Mouse (Mus musculus) forebrain, embryonic 13.5 days (tissue): ENCODE measurements at regions not wholly inside any gene's neighbourhood (a gene's known extent, or its start where the extent isn't known, plus 50 kb on each side); places are given as distances from the start of the nearest gene placed in this dataset.
"Not testable (repeated sequence)": the region's sequence is repeated elsewhere in the genome, so short reads cannot be mapped to it uniquely, and the experiment has no call there.

ENCODE experiments used
- ATAC-seq: fragments of 200-750 bp; cut with Nextera tagmentation; 2 replicates; pipeline ENCODE4 v1.8.0; 2017
- H3K27ac ChIP-seq: fragments of 300-500 bp; sonication (generic); 2 replicates; pipeline ENCODE4 v1.5.1; 2015; ENCODE audit warnings: inconsistent platforms, mild to moderate bottlenecking, moderate library complexity
- H3K27me3 ChIP-seq: fragments of 300-500 bp; sonication (generic); 2 replicates; pipeline ENCODE4 v1.6.1; 2015; ENCODE audit warnings: mild to moderate bottlenecking, inconsistent platforms
- H3K36me3 ChIP-seq: fragments of 300-500 bp; sonication (generic); 2 replicates; pipeline ENCODE4 v1.6.1; 2015; ENCODE audit warnings: mild to moderate bottlenecking, inconsistent platforms; ENCODE audit not compliant: poor library complexity, severe bottlenecking
- H3K4me1 ChIP-seq: fragments of 300-500 bp; sonication (generic); 2 replicates; pipeline ENCODE4 v1.6.1; 2015; ENCODE audit warnings: inconsistent platforms
- H3K4me2 ChIP-seq: fragments of 300-500 bp; sonication (generic); 2 replicates; pipeline ENCODE4 v1.6.1; 2015; ENCODE audit warnings: inconsistent platforms, mild to moderate bottlenecking, moderate library complexity
- H3K4me3 ChIP-seq: fragments of 300-500 bp; sonication (generic); 2 replicates; pipeline ENCODE4 v1.5.1; 2015; ENCODE audit warnings: mild to moderate bottlenecking, inconsistent platforms
- H3K9ac ChIP-seq: fragments of 300-500 bp; sonication (generic); 2 replicates; pipeline ENCODE4 v1.6.1; 2015; ENCODE audit warnings: mild to moderate bottlenecking, inconsistent platforms
- H3K9me3 ChIP-seq: fragments of 300-500 bp; sonication (generic); replicated peaks from 2 replicates; pipeline ENCODE4 v1.6.1; 2016; ENCODE audit warnings: inconsistent platforms
- WGBS: fragments of 180-500 bp; shearing (Covaris S2); methylation state at CpG from one replicate; pipeline ENCODE4 v1.1.7; 2015; 5-methylcytosine and 5-hydroxymethylcytosine counted together

GRCm38 (mm10) chr9:11441241-11441997 lies 536.8 kb upstream of the Cntn5 start:
- H3K36me3 ChIP-seq, H3K9ac ChIP-seq, H3K4me1 ChIP-seq, H3K9me3 ChIP-seq, ATAC-seq, H3K27me3 ChIP-seq, H3K4me3 ChIP-seq, H3K27ac ChIP-seq, H3K4me2 ChIP-seq: not testable (repeated sequence)
- WGBS, result 31% methylated on average over 10 of the region's 10 CpGs

- no peaks in the 10 kb centered on the region for H3K4me1 ChIP-seq
- no peaks in the 10 kb centered on the region for H3K36me3 ChIP-seq
- 92% methylated on average over 1 of the region's 1 CpGs for WGBS
- no peak for ATAC-seq
- H3K9me3 ChIP-seq, result no peaks in the 10 kb centered on the region
- no peak overlapping the region for H3K4me3 ChIP-seq
- no peak overlapping the region for H3K9ac ChIP-seq
- H3K27ac ChIP-seq, result no peak overlapping the region
- no peaks in the 10 kb centered on the region for H3K27me3 ChIP-seq
- H3K4me2 ChIP-seq, result no peak overlapping the region
Observed at GRCm38 (mm10) chr9:11436443-11437167, 532.0 kb upstream of the Cntn5 start.

- Histone ChIP-seq H3K9ac (no peak overlapping the region), H3K36me3 (no peaks in the 10 kb centered on the region), H3K27ac (no peak overlapping the region), H3K4me1 (no peaks in the 10 kb centered on the region), H3K27me3 (no peaks in the 10 kb centered on the region), H3K4me2 (no peak overlapping the region), H3K9me3 (no peaks in the 10 kb centered on the region), H3K4me3 (no peak overlapping the region)
- WGBS, result 75% methylated on average over 2 of the region's 2 CpGs
- ATAC-seq, result no peak
Observed at GRCm38 (mm10) chr9:11436014-11436413, 531.4 kb upstream of the Cntn5 start.

GRCm38 (mm10) chr9:11435019-11435418 lies 530.4 kb upstream of the Cntn5 start:
- WGBS, result 29% methylated on average over 2 of the region's 2 CpGs
- H3K27me3 ChIP-seq, result no peaks in the 10 kb centered on the region
- no peak overlapping the region for H3K27ac ChIP-seq
- no peak overlapping the region for H3K9ac ChIP-seq
- no peaks in the 10 kb centered on the region for H3K9me3 ChIP-seq
- H3K4me2 ChIP-seq, result no peak overlapping the region
- H3K4me3 ChIP-seq, result no peak overlapping the region
- no peaks in the 10 kb centered on the region for H3K4me1 ChIP-seq
- no peaks in the 10 kb centered on the region for H3K36me3 ChIP-seq
- ATAC-seq, result no peak; the same call in 1 of the 2 replicates

DNA sequence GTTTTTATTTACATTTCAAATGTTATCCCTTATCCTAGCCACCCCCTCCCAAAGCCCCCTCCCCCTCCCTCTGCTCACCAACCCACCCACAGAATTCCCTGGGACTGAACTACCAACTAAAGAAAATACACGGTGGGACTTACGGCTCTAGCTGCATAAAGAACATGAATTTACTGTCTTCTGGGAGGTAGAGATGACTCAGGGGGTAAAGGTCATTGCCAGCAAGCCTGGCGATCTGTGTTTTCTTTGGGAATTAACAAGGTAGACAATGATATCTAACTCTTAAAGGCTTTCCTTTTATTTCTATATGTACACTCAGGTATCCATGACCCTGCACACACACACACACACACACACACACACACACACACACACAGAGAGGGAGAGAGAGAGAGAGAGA lies 521.9 kb upstream of the Cntn5 start:
- no peak overlapping the region for H3K9ac ChIP-seq
- H3K4me1 ChIP-seq, result no peaks in the 10 kb centered on the region
- no peak for ATAC-seq

DNA sequence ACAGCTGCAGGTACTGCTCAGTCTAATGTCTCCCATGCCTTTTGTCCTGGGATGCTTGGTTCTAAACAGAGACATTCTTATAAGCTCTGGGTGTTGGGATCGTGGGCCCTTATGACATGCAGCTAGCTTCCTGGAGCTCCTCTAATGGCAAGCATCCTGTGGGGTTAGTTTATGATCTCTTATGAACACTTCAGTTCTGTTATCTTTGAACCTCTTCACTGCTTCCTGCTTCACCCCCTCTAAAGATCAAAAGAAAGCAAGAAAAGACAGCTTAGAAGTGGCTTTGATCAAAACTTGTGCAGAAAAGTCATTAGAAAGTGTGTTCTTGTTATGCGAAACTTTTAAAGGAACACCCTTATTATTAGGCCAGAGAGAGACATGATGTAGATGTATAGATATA lies 492.3 kb upstream of the Cntn5 start:
- no peak overlapping the region for H3K4me3 ChIP-seq
- H3K36me3 ChIP-seq, result no peaks in the 10 kb centered on the region
- H3K27me3 ChIP-seq, result no peaks in the 10 kb centered on the region
- no peaks in the 10 kb centered on the region for H3K4me1 ChIP-seq
- 89% methylated on average over 2 of the region's 2 CpGs for WGBS
- no peak overlapping the region for H3K4me2 ChIP-seq
- ATAC-seq, result no peak
- no peaks in the 10 kb centered on the region for H3K9me3 ChIP-seq
- no peak overlapping the region for H3K9ac ChIP-seq
- H3K27ac ChIP-seq, result no peak overlapping the region

More for the DNA sequence above, 521.9 kb upstream of the Cntn5 start:
- Histone ChIP-seq H3K4me3 (no peak overlapping the region), H3K4me2 (no peak overlapping the region), H3K36me3 (no peaks in the 10 kb centered on the region), H3K9me3 (no peaks in the 10 kb centered on the region), H3K27me3 (no peaks in the 10 kb centered on the region), H3K27ac (no peak overlapping the region)
- WGBS, result 81% methylated on average over 3 of the region's 3 CpGs

DNA sequence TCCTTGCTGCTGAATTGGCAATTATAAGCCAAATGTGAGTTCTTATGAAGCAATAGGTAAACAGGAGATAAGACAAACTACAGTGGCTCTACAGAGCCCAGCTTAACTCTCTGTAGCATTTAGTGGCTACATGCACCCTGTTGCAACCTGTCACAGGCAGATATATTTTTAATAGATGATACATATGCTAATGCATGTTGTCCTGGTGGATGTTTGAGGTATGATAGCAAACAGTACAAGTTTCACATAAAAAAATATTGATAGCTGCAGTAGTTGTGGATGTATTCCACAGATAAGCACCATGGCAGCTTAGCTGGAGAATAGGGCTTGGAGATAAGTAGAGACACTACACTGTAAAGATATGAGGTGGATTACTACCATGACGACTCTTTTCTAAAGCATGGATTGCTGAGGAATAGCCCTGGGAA lies 477.1 kb upstream of the Cntn5 start:
- Histone ChIP-seq H3K4me2 (no peak overlapping the region), H3K27me3 (no peaks in the 10 kb centered on the region), H3K4me3 (no peak overlapping the region), H3K9ac (no peak overlapping the region), H3K4me1 (no peaks in the 10 kb centered on the region), H3K9me3 (no peaks in the 10 kb centered on the region), H3K36me3 (no peaks in the 10 kb centered on the region), H3K27ac (no peak overlapping the region)
- whole genome bisulfite sequencing, result 90% methylated on average over 1 of the region's 1 CpGs
- ATAC-seq, result no peak

- no peaks in the 10 kb centered on the region for H3K36me3 ChIP-seq
- no peaks in the 10 kb centered on the region for H3K4me1 ChIP-seq
- no peak overlapping the region for H3K4me2 ChIP-seq
- no peak overlapping the region for H3K27ac ChIP-seq
- no peak overlapping the region for H3K4me3 ChIP-seq
- H3K27me3 ChIP-seq, result no peaks in the 10 kb centered on the region
- WGBS, result 91% methylated on average over 7 of the region's 7 CpGs
- H3K9me3 ChIP-seq, result no peaks in the 10 kb centered on the region
- no peak overlapping the region for H3K9ac ChIP-seq
- ATAC-seq, result no peak
Observed at GRCm38 (mm10) chr9:11380531-11380930, 476.0 kb upstream of the Cntn5 start.

- no peak overlapping the region for H3K4me2 ChIP-seq
- no peak overlapping the region for H3K9ac ChIP-seq
- no peak for ATAC-seq
- no peak overlapping the region for H3K4me3 ChIP-seq
- WGBS, result 89% methylated on average over 4 of the region's 4 CpGs
- H3K4me1 ChIP-seq, result no peaks in the 10 kb centered on the region
- no peaks in the 10 kb centered on the region for H3K27me3 ChIP-seq
- no peak overlapping the region for H3K27ac ChIP-seq
- no peaks in the 10 kb centered on the region for H3K9me3 ChIP-seq
- H3K36me3 ChIP-seq, result no peaks in the 10 kb centered on the region
Observed at GRCm38 (mm10) chr9:11378046-11378445, 473.5 kb upstream of the Cntn5 start.

- no peak for ATAC-seq
- no peaks in the 10 kb centered on the region for H3K27me3 ChIP-seq
- no peak overlapping the region for H3K9ac ChIP-seq
- H3K27ac ChIP-seq, result no peak overlapping the region
- H3K4me2 ChIP-seq, result no peak overlapping the region
- H3K9me3 ChIP-seq, result no peaks in the 10 kb centered on the region
- 64% methylated on average over 4 of the region's 4 CpGs for WGBS
- no peaks in the 10 kb centered on the region for H3K36me3 ChIP-seq
- no peaks in the 10 kb centered on the region for H3K4me1 ChIP-seq
- H3K4me3 ChIP-seq, result no peak overlapping the region
Observed at GRCm38 (mm10) chr9:11377586-11377985, 473.0 kb upstream of the Cntn5 start.

GRCm38 (mm10) chr9:11373294-11373903 lies 468.8 kb upstream of the Cntn5 start:
- no peak overlapping the region for H3K9ac ChIP-seq
- no peaks in the 10 kb centered on the region for H3K4me1 ChIP-seq
- H3K4me2 ChIP-seq, result no peak overlapping the region
- no peaks in the 10 kb centered on the region for H3K36me3 ChIP-seq
- H3K27ac ChIP-seq, result no peak overlapping the region
- H3K4me3 ChIP-seq, result no peak overlapping the region
- ATAC-seq, result no peak
- no peaks in the 10 kb centered on the region for H3K9me3 ChIP-seq
- H3K27me3 ChIP-seq, result no peaks in the 10 kb centered on the region
- WGBS, result 88% methylated on average over 2 of the region's 2 CpGs

DNA sequence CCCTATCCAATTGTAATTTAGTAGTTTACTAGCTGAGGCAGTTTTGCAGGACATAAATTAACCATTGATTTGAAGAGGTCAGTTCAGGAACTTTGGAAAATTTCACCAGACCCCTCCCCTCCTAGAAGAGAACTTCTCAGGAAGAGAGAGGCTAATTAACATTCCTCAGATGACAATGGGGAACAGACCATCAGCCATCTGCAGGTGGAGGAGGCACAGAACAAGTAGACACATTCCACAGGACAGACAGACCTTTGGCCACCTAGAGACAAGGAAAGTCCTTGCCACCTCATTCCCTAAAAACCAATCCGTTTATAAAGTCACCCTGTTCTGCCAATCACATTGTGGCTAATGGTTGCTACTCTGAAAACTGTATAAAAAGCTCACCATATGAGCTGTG lies 463.5 kb upstream of the Cntn5 start:
- 60% methylated on average over 1 of the region's 1 CpGs for WGBS
- ATAC-seq, result no peak
- no peak overlapping the region for H3K9ac ChIP-seq

More for the DNA sequence above, 463.5 kb upstream of the Cntn5 start:
- Histone ChIP-seq H3K4me3 (no peak overlapping the region), H3K9me3 (no peaks in the 10 kb centered on the region), H3K36me3 (no peaks in the 10 kb centered on the region), H3K4me2 (no peak overlapping the region), H3K4me1 (no peaks in the 10 kb centered on the region), H3K27ac (no peak overlapping the region), H3K27me3 (no peaks in the 10 kb centered on the region)
